Mouse (Mus musculus) T-cell, adult 2 months (primary cell): ENCODE data around the gene Zfp93.
A peak's percentile ranks its signal among the peaks of the same experiment; 100 is the strongest.
"Not testable (repeated sequence)": the region's sequence is repeated elsewhere in the genome, so short reads cannot be mapped to it uniquely, and the experiment has no call there.

ENCODE experiments used
- DNase-seq: peaks from one replicate; pipeline ENCODE4 v3.0.0; 2022; ENCODE audit warnings: low spot score

The Zfp93 gene

DNA sequence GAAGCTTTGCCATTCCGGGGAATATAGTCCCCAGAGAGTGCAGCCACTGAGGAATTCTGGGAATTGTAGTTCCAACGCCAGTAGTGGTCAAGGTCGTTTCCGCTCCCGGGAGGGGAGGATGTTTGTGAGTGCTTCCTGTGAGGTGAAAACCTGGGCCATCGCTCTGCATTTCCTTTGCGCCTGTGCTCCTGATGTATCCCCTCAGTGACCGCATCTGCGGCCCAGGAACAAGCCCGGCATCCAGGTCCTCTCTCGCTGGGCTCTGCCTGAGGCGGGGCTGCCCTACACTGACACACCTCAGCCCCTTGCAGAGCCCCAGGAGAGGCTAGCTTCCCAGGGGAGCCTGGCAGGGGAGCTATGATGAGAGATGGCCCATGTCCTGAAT, at the start of gene Zfp93:
TSS of gene Zfp93 (plus strand) at position 133 of the 385 bp plus-strand sequence.
- peak; percentile 69 for DNase-seq

- DNase-seq: peak; percentile 50
Observed at GRCm38 (mm10) chr7:24237040-24237791, 33.0 kb upstream of the Zfp93 start, which contains the start of gene Zfp109. Gene Zfp109, minus strand, starts transcription at chr7:24237560.

GRCm38 (mm10) chr7:24253779-24254615, 16.2 kb upstream of the Zfp93 start:
- DNase-seq: no peak

DNA sequence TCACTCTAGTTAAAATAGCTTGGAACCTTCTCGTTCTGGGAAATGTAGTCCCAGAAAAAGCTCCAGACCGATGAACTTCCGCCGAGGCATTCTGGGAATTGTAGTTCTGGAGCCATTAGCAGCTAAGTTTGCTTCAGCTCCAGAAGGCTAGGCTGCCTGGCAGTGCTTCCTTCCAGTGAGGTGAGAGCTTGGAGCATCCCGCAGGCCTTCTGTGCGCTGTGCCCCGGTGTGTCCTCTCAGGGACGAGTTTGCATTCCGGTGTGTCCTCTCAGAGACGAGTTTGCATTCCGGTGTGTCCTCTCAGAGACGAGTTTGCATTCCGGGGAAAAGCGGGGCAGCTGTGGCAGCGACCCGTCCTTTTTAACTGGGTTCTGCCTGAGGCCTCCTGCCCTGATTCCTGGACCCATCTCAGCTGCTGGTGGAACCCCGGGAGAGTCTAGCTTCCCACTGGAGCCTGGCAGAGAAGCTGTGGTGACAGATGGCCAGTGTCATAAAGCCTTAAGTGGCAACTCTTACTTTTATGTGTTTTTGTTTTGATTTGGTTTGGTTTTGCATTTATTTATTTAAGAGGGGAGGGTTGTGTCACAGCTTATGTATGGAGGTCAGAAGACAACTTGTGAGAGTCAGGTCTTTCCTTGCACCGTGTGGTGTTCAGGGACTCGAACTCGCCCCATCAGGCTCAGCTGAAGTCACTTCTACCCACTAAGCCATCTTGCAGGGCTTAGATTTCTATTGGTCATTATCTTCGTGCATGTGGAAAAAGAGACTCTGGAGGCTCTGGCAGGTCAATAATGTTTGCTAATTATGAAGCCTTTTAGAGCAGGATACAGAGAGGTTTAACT, 15.4 kb upstream of the Zfp93 start, which contains the start of gene Zfp108:
TSS of gene Zfp108 (plus strand) at position 162 of the 842 bp plus-strand sequence.
- DNase-seq: peak; percentile 26

DNA sequence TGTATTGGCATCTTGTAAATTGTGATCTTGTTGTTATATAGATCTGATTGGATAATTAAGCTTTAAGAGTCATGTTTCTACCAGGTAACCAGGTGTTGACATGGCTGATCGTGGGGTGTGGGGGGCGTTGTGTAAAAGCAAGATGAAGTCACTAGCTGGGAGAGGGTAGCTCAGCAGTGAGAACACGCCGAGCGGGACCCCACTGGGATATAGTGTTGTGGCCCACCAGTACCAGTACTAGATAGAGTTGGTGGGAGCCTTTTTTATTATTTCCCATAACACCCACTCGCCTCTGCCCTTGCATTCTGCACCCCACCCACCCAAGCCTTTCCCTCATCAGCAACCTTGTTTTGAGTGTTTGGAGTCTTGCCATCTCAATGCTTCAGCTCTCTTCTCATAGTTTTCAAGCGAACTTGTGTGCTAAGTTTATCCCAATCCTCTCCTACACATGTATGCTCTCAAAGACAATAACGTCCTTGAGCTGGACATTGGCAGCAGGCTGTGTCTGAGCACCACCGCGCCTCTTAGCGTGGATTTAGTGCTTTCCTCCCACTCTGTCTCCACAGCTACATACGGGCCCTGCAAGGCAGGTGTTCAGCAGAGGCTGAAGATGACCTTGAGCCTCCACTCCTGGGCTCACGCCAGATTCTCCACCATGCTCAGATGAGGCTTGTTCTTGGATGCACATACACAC, 10.8 kb upstream of the Zfp93 start:
- DNase-seq: no peak

- DNase-seq: no peak
Observed at GRCm38 (mm10) chr7:24260000-24260312, 10.3 kb upstream of the Zfp93 start.

DNA sequence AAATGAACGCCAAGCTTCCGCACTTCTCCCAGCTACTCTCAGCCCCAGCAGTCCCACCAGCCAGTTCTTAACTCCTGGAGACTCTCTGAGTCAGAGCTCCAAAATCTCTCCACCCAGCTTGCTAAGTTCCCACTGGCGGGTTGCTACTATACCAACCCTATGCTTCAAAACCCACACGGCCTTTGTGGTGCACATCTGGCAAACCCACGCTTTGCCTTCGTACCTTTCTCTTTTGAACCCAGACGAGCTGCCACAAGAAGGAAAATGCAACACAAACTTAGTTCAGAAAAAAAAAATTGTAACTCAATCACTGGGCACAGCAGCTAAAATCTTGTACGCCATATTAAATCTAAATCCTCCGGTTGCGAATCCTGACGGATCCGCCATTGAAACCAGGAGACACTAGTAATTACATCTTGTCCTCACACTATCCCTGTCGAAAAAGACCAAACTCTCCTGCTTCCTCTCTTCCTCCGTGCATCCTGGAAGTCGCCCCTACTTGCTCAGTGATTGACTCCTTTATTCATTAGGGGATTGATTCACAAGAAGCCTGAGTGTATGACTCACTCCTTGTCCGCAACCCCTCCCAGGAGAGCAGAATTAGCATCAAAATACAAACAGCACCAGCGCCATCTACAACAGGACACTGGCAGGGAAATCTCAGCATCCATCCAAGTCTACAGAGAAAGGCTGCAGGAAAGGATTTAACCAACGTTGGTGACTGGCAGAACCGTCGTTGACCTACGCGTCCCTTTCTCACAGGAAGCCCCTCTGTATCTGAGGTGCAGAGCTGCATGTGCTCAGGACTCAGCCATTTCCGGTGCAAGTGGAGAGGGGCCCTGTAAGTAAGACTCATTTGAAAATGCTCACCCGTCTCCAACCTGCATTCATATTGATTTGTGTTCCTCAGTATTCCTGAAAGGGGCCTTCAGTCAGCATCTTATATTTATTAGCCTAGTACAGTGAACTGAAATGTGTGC, 1.8 kb upstream of the Zfp93 start:
- peak; percentile 7 for DNase-seq

DNA sequence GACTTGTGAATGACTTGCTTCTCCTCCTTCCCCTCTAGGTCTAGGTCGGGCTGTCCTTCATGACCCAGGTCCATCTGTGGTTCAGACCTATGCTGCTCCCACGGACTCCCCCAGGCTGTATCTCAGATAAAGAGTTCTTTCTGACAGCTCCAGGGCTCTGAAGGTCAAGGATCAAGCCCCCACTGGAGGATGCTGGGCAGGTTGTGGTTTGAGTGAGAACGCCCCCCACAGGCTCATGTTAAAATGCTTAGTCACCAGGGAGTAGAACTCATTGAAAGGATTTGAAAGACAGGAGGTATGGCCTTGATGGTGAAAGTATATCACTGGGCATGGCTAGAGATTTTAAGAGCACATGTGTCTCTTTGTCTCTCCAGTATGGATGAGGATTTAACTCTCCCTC, 964 bp upstream of the Zfp93 start:
- no peak for DNase-seq

DNA sequence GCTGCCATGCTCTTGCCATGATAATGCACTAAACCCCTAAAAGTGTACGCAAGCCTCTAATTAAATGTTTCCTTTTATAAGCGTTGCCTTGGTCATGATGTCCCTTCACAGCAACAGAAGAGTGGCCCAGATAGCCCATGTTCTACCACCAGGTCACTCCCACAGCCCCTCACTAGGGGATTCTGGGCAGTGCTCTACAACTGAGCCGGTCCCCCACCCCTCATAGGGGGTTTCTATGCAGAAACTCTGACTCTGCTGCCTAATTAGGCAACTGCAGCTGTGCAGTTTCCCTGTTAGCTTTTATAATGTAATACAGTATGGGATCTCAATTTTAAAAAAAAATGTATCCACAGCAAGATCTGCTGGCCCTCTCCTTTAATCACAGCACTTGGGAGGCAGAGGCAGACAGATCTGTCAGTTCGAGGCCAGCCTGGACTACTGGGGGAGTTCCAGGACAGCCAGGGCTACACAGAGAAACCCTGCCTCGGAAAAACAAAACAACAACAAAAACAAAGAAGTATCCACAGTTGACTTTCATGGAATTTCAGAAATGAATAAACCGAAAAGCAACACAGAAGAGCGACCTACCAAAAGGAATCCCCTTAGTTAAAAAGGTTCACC, 443 bp upstream of the Zfp93 start:
- no peak for DNase-seq

GRCm38 (mm10) chr7:24271191-24271590, 971 bp downstream of the Zfp93 start:
- no peak for DNase-seq

DNA sequence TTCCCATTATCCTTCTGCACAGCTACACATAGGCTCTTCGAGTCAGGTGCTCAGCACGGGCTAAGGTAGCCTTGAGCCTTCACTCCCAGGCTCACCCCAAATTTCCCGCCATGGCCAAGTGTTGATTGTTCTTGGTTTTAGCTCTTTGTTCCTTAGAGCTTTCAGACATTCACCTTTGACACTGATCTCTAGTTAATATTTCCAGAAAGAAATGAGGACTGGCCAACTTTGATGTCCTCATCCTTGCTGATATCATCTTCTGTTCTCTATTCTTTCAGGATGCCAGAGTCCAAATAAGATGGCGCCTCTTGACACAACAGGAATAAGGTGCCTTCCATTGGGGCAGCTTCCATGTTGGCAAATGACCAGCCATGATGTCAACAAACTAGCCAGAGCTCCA, 4.2 kb downstream of the Zfp93 start:
- no peak for DNase-seq

- not testable (repeated sequence) for DNase-seq
Observed at GRCm38 (mm10) chr7:24278771-24279170, 8.6 kb downstream of the Zfp93 start.

DNA sequence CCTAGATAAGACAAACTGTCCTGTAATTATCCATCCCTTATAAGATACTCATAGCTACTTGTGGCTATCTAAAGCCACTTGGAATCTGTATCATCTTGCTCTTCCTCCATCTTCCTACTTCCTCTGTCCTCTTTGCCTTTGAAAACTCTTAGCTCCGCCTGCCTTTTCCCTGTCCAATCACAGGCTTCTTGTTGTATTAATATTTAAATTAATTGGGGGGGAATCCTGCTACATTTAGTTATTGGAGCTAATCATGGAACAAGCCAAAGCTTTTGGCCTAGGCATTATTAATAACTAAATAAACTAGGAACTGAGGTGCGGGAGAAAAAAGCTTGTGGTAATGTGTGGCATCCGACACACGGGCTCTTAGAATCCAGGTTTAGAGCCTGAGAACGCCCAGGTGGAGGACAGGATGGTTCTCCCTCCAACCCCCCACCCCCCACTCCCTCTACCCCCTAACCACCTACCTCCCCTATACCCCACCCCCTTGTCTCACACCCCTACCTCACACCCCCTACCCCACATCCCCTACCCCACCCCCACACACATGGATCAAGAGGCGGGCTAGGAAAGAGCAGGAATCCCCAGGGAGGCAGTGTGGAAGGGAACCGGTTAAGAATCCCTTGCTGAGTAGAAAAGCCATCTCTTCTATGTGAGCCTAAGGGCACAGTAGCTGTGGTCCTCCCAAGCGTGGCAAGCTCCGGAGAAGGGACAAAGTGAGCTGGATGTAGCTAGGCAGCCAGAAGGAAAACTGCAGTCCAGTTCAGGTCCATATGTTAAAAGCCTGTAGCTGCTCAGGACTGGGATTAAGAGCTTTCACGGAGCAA, 10.0 kb downstream of the Zfp93 start:
- no peak for DNase-seq

DNA sequence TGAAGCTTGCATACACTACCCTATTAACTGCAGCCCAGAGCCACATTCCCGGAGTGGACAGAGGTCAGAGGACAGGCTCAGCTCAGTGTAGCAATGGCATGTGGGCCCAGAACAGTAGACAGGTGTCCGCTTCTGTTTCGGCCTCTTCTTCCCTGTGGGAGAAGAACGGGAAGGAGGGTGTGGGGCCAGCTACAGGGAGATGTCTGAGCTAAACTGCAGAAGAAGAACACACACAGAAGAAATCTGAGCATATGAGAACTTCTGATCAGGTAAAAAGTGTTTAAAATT, 10.6 kb downstream of the Zfp93 start:
- DNase-seq: no peak

DNA sequence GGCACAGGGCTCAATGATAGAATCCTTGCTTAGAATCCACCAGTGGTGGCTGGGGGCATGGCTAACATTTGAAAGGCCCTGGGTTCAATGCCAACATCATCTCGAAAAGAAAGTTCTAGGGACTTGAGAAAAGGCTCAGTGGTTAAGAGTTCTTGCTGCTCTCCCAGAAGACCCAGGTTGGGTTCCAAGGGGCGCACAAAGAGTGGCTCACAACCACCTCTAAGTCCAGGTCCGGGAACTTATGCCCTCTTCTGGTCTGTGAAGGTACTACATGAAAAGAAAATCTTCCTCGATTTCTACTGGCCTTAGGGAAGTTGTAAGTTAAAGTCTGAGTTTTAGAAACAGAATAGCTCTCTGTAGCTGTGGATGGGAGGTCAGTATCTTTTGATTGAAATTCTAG, 15.9 kb downstream of the Zfp93 start:
- DNase-seq: no peak

DNA sequence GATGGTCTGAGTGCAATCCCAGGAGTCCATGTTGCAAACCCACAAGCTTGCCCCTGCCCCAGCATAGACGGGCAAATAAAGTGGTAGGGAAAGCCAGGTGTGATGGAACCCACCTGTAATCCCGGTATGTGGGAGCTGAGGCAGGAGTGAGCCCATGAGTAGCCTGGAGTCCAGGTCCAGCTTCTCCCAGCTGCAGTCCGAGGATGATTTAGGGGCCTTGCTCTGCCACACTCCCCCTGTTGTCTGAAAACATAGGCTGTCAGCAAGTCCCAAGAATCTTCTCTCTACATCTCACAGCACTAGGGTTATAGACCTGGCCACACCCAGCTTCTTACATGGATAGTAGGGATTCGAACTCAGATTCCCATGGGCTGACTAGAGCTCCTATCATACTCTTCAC, 16.7 kb downstream of the Zfp93 start:
- DNase-seq: no peak

DNA sequence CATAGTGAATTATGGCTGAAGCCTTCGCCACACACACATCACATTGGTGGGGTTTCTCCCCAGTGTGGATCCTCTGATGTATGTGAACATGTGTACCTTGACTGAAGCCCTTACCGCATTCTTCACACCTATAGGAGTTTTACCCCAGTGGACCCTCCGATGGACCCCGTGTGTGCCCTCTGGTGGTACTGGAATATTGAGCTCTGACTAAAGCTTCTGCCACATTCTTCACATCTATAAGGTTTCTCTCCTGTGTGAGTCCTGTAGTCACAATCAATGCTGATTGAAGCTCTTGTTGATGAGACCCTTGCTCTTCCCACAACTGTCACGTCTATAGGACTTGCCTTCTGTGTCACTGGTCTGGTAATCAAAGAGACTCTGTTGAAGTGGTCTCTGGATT, 17.4 kb downstream of the Zfp93 start:
- no peak for DNase-seq

DNA sequence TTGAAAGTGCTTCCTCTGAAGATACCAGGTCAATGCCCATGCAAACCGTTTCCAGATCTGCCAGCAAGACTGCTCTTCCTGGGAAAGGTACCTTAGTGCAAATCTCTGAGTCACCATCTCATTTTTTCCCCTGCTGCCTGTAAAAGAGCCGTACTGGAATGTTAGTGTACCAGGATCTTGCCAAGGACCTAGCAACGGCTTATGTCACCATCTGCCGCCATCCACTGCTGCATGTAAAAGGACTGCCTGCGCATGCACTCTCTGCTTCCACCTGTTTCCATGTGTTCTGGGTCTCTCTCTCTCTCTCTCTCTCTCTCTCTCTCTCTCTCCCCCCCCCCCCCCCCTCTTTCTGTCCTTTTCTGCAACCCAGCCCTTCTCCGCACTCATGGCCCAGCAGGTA, 18.3 kb downstream of the Zfp93 start:
- no peak for DNase-seq

- no peak for DNase-seq
Observed at GRCm38 (mm10) chr7:24290106-24290693, 20.0 kb downstream of the Zfp93 start.
